ENCODE assay signal across 16 mouse cellular contexts in the genomic region with DNA sequence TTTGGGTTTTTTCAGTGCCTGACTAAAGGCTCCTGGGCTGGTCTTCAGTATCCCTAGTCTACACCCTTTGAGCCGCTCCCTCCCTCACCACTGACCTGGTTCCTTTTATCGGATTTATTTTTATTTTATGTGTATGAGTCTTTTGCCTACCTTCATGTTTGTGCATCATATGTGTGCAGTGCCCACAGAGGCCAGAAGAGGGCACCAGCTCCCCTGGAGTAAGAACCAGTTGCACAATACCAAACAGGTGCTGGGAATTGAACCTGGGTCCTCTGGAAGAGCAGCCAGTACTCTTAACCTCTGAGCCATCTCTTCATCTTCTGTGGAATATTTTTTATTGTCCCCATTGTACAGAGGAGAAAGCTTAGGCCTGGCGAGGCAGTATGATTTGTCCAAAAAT. TPM values are rescaled to one million over a fixed set of nuclear protein-coding genes. Genes with fewer than 3 reads are reported as not detected.
DNase-seq lines count a peak whose midpoint lies in the region; ATAC-seq and TF ChIP-seq lines count a peak whose summit lies in the region.
"Had no signal": no experiment of that assay in that cellular context is flagged by ENCODE, and none has a peak within 500 bp of the region (broad histone marks: within the 10 kb centered on the region; RNA-seq: fewer than 3 reads in every experiment).

No protein-coding gene starts in this region.

- DNase-seq in gastrocnemius, adult 2 months = no peak
- DNase-seq in gastrocnemius, postnatal 36 days = no peak
- DNase-seq in liver, postnatal 0 days = no peak
- DNase-seq in liver = no peak
- peak; percentile 15 to 19 for DNase-seq in B cell, adult 2 months
- DNase-seq in left cerebral cortex, postnatal 25 days (ENCODE audit: low spot score in 2 of 2) = no peak
- DNase-seq in frontal cortex, adult 2 months (ENCODE audit: extremely low spot score in 1 of 2, low spot score in 1 of 2) = no peak
- DNase-seq: cerebellum, adult 11 months; kidney, adult 2 months; lung, adult 18-20 months; thymus, postnatal 25 days had no signal

- H3K27ac ChIP-seq in gastrocnemius, adult 2 months = peak overlapping the region; percentile 77
- H3K27ac ChIP-seq in liver, postnatal 0 days (ENCODE audit: low read depth) = no peak overlapping the region
- no peak overlapping the region for H3K27ac ChIP-seq in bone marrow macrophage, adult 2 months (ENCODE audit: insufficient read depth, low read depth, low read length)
- H3K27ac ChIP-seq: limb, embryonic 12.5 days; neural tube, embryonic 12.5 days had no signal

- H3K4me3 ChIP-seq in gastrocnemius, adult 2 months = no peak overlapping the region
- no peak overlapping the region for H3K4me3 ChIP-seq in liver, postnatal 0 days (ENCODE audit: low read depth, low read length)
- H3K4me3 ChIP-seq in bone marrow macrophage, adult 2 months (ENCODE audit: insufficient read depth, low read length) = no peak overlapping the region
- H3K4me3 ChIP-seq: limb, embryonic 12.5 days; neural tube, embryonic 12.5 days had no signal

- ATAC-seq in liver, postnatal 0 days = no peak
- ATAC-seq: midbrain, embryonic 16.5 days had no signal

- no peaks in the 10 kb centered on the region for H3K27me3 ChIP-seq in liver, postnatal 0 days (ENCODE audit: insufficient read depth, low read length)
- H3K27me3 ChIP-seq: CH12.LX; limb, embryonic 12.5 days; neural tube, embryonic 12.5 days had no signal

- no peak for TF ChIP-seq POLR2A in bone marrow macrophage, adult 2 months (IDR thresholded peaks at IDR 0.05; ENCODE audit: borderline replicate concordance, low read depth, low read length)

- peak; percentile 40 for TF ChIP-seq CTCF in gastrocnemius, adult 2 months (IDR thresholded peaks at IDR 0.05)
- peak; percentile 31 for TF ChIP-seq CTCF in liver, postnatal 0 days (IDR thresholded peaks at IDR 0.05; ENCODE audit: low read depth)
- peak; percentile 28; the same call in 1 of the 2 replicates for TF ChIP-seq CTCF in bone marrow macrophage, adult 2 months (IDR thresholded peaks at IDR 0.05; ENCODE audit: low read depth, low read length)

- no peak for TF ChIP-seq EP300 in liver, postnatal 0 days (IDR thresholded peaks at IDR 0.05; ENCODE audit: low read depth)

- intact Hi-C loops in gastrocnemius, adult 2 months (cut with DNase I) = no loop called here
- intact Hi-C loops in gastrocnemius, postnatal 36 days (cut with DNase I) = loop anchor here (1.0 kb wide), 1 partner anchor 148 kb away; no protein-coding TSS in a partner anchor
- intact Hi-C loops in left cerebral cortex, postnatal 25 days (cut with DNase I) = loop anchor here (2.0 kb wide), 1 partner anchor 40 kb away; no protein-coding TSS in a partner anchor

- 87% methylated on average over 3 of the region's 3 CpGs for WGBS in liver, postnatal 0 days (ENCODE audit: insufficient replicate concordance)

- peaks cover 6% of the 10 kb centered on the region for H3K9me3 ChIP-seq in liver, postnatal 0 days (ENCODE audit: low read length)
- H3K9me3 ChIP-seq: neural tube, embryonic 12.5 days had no signal

- H3K4me1 ChIP-seq in liver, postnatal 0 days (ENCODE audit: insufficient read depth) = no peaks in the 10 kb centered on the region
- H3K4me1 ChIP-seq in bone marrow macrophage, adult 2 months (ENCODE audit: control insufficient read depth, insufficient read depth, low read length) = peaks cover 29% of the 10 kb centered on the region
- H3K4me1 ChIP-seq: limb, embryonic 12.5 days; neural tube, embryonic 12.5 days had no signal

- H3K36me3 ChIP-seq in liver, postnatal 0 days (replicated peaks; ENCODE audit: insufficient read depth, low read length) = no peaks in the 10 kb centered on the region
- H3K36me3 ChIP-seq: limb, embryonic 12.5 days; neural tube, embryonic 12.5 days had no signal

- H3K4me2 ChIP-seq in liver, postnatal 0 days (ENCODE audit: low read depth, low read length) = no peak overlapping the region
- H3K4me2 ChIP-seq: limb, embryonic 12.5 days; neural tube, embryonic 12.5 days had no signal

- no peak overlapping the region for H3K9ac ChIP-seq in liver, postnatal 0 days (replicated peaks)
- H3K9ac ChIP-seq: limb, embryonic 12.5 days; neural tube, embryonic 12.5 days had no signal

RNA-seq across cellular contexts. Expression of a gene that starts 44.7 kb away (rescaled TPM):
- 10 to 100 TPM; 19.5 to 37.8 TPM for total RNA-seq in gastrocnemius, adult 2 months (2021)
- total RNA-seq in gastrocnemius, postnatal 36 days (2021) = 10 to 100 TPM; 44.6 to 76.0 TPM
- 0.28 and 0.50 TPM in 2 replicates for polyA plus RNA-seq in liver, postnatal 0 days (2015; fragmentation: Nextera tagmentation; extraction: Ambion mirVana)
- 1.1 and 2.0 TPM in 2 replicates for polyA plus RNA-seq in bone marrow macrophage, adult 2 months (2012; ENCODE audit: insufficient read depth, insufficient read length, missing spikeins)
- total RNA-seq in left cerebral cortex, postnatal 25 days (2021) = 1 to 10 TPM; 4.5 to 9.2 TPM
- 9.3 and 13.5 TPM in 2 replicates for polyA plus RNA-seq in frontal cortex, adult 2 months (2012; rRNA removed)

Comparison
In these comparisons a context has a peak if more than half of its experiments do, and no peak if none do; other contexts are left out.
1. DNase-seq: peak in B cell, adult 2 months (2 of 2); none in gastrocnemius, adult 2 months (single experiment), gastrocnemius, postnatal 36 days (0 of 2), liver, postnatal 0 days (single experiment), liver (single experiment), left cerebral cortex, postnatal 25 days (0 of 2) and frontal cortex, adult 2 months (0 of 2).
2. Peak in every context shown above with its lines, with median percentiles within 50 percentile points of each other: CTCF ChIP-seq.